Mouse (Mus musculus): ENCODE measurements at regions not wholly inside any gene's neighbourhood (a gene's known extent, or its start where the extent isn't known, plus 50 kb on each side); places are given as distances from the start of the nearest gene placed in this dataset.

DNA sequence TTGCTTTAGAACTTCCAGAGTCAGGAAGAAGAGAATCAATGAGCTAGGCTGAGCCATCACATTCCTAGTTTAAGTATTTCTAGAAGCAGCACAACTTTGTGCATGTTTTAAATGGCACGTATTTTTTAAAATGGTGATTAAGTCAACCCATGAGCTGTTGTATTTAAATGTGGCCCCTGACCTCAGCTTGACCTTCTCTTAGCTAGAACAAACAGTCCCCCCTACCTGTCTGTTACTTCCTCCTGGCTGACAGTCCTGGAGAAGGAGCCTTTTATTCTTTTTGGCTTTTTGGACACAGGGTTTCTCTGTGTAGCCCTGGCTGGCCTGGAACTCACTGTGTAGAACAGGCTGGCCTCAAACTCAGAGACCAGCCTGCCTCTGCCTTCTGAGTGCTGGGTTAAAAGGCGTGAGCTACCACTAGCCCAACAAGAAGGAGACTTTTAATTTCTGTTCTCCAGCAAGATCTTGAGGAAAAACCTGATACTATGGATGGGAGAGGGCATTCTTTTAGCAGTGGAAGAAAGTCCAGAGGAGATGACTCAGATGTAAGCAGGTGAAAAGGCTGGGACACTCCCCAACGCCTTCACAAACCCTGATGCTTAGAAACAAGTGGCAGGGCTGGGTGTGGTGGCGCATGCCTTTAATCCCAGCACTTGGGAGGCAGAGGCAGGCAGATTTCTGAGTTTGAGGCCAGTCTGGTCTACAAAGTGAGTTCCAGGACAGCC is 69.3 kb upstream of the Rap1b start:
- TF ChIP-seq CTCF (IDR thresholded peaks at IDR 0.05; ENCODE audit: control insufficient read depth, insufficient read depth, insufficient read length) (no peak), USF1 (IDR thresholded peaks at IDR 0.05; ENCODE audit: low read depth) (no peak), MYOD1 (IDR thresholded peaks at IDR 0.05; ENCODE audit: control insufficient read depth, insufficient read length, low read depth) (no peak), MAX (IDR thresholded peaks at IDR 0.05) (no peak)

All from C2C12 (cell line).